Comparison of ENCODE assay signal across 9 mouse cellular contexts in genomic region chr4:127023201-127023600, GRCm38 (mm10). TPM values are rescaled to one million over a fixed set of nuclear protein-coding genes. Genes with fewer than 3 reads are reported as not detected.
A peak's percentile ranks its signal among the peaks of the same experiment; 100 is the strongest.
DNase-seq lines count a peak whose midpoint lies in the region; ATAC-seq and TF ChIP-seq lines count a peak whose summit lies in the region.
"Had no signal": no experiment of that assay in that cellular context is flagged by ENCODE, and none has a peak within 500 bp of the region (broad histone marks: within the 10 kb centered on the region; RNA-seq: fewer than 3 reads in every experiment).

No protein-coding gene starts in this region.

- peak overlapping the region; percentile 100 for H3K9ac ChIP-seq in embryonic facial prominence, embryonic 11.5 days (replicated peaks; ENCODE audit: low read length)
- peak overlapping the region; percentile 99 for H3K9ac ChIP-seq in intestine, embryonic 14.5 days (ENCODE audit: low read length)

- H3K4me3 ChIP-seq in layer of hippocampus, adult 2 months, result peak overlapping the region; percentile 87
- peak overlapping the region; percentile 100 for H3K4me3 ChIP-seq in embryonic facial prominence, embryonic 11.5 days (ENCODE audit: low read depth, low read length)
- H3K4me3 ChIP-seq in intestine, embryonic 14.5 days (ENCODE audit: low read depth, low read length), result peak overlapping the region; percentile 98

- H3K4me1 ChIP-seq in embryonic facial prominence, embryonic 11.5 days (ENCODE audit: control insufficient read depth, insufficient read depth, low read length), result no peaks in the 10 kb centered on the region
- peaks cover 17% of the 10 kb centered on the region for H3K4me1 ChIP-seq in intestine, embryonic 14.5 days (replicated peaks; ENCODE audit: control insufficient read depth, insufficient read depth, low read length)

- no peak for TF ChIP-seq CTCF in layer of hippocampus, adult 2 months (conservative IDR thresholded peaks at IDR 0.05)

- no peak overlapping the region for H3K27ac ChIP-seq in layer of hippocampus, adult 2 months
- H3K27ac ChIP-seq in embryonic facial prominence, embryonic 11.5 days (replicated peaks; ENCODE audit: low read depth, low read length), result no peak overlapping the region
- no peak overlapping the region for H3K27ac ChIP-seq in intestine, embryonic 14.5 days (ENCODE audit: low read depth)

- H3K4me2 ChIP-seq in embryonic facial prominence, embryonic 11.5 days (ENCODE audit: low read depth, low read length), result peak overlapping the region; percentile 78
- peak overlapping the region; percentile 75 for H3K4me2 ChIP-seq in intestine, embryonic 14.5 days (ENCODE audit: low read length)

- no peak for DNase-seq in layer of hippocampus, adult 2 months (ENCODE audit: low spot score in 2 of 2)
- no peak for DNase-seq in layer of hippocampus, adult 9-11 months
- DNase-seq in embryonic facial prominence, embryonic 11.5 days (ENCODE audit: low spot score), result no peak
- DNase-seq in intestine, embryonic 14.5 days (ENCODE audit: low spot score), result no peak
- DNase-seq in naive thymus-derived CD4-positive, alpha-beta T cell, adult 2 months (ENCODE audit: low read depth), result peak; percentile 34
- no peak for DNase-seq in embryo, embryonic 10.5 days (ENCODE audit: low spot score)
- DNase-seq in adrenal gland, postnatal 25 days, result no peak
- no peak for DNase-seq in cerebellum, adult 9-10 months
- DNase-seq: kidney, postnatal 4 days had no signal

- H3K36me3 ChIP-seq in embryonic facial prominence, embryonic 11.5 days (replicated peaks; ENCODE audit: control insufficient read depth, insufficient read depth, low read depth, low read length), result peaks cover 18% of the 10 kb centered on the region
- peaks cover 59% of the 10 kb centered on the region for H3K36me3 ChIP-seq in intestine, embryonic 14.5 days (ENCODE audit: control insufficient read depth, insufficient read depth, low read length)

- 2% methylated on average over 9 of the region's 9 CpGs for WGBS in embryonic facial prominence, embryonic 11.5 days
- 2% methylated on average over 9 of the region's 9 CpGs for WGBS in intestine, embryonic 14.5 days

- no peak for ATAC-seq in embryonic facial prominence, embryonic 11.5 days (replicated peaks; ENCODE audit: insufficient number of reproducible peaks, low FRiP score, low TSS enrichment, low read depth)
- no peak for ATAC-seq in intestine, embryonic 14.5 days (replicated peaks; ENCODE audit: low FRiP score, low TSS enrichment, low read depth)

- no peaks in the 10 kb centered on the region for H3K27me3 ChIP-seq in embryonic facial prominence, embryonic 11.5 days (ENCODE audit: control insufficient read depth, insufficient read depth, low read length)
- H3K27me3 ChIP-seq in intestine, embryonic 14.5 days (replicated peaks; ENCODE audit: control insufficient read depth, insufficient read depth, low read length), result no peaks in the 10 kb centered on the region

- H3K9me3 ChIP-seq in embryonic facial prominence, embryonic 11.5 days (replicated peaks; ENCODE audit: control insufficient read depth, low read length), result no peaks in the 10 kb centered on the region
- H3K9me3 ChIP-seq in intestine, embryonic 14.5 days (ENCODE audit: control insufficient read depth, low read length), result no peaks in the 10 kb centered on the region

RNA-seq across cellular contexts. Expression of gene Sfpq, which starts 2.1 kb away (rescaled TPM):
- 100 to 1,000 TPM; 279 to 306 TPM for total RNA-seq in layer of hippocampus, adult 2 months (2021)
- polyA plus RNA-seq in embryonic facial prominence, embryonic 11.5 days (2014; fragmentation: Nextera tagmentation; extraction: Ambion mirVana), result 158 and 194 TPM in 2 replicates
- 98.7 and 113 TPM in 2 replicates for polyA plus RNA-seq in intestine, embryonic 14.5 days (2014; fragmentation: Nextera tagmentation; extraction: Ambion mirVana)
- total RNA-seq in adrenal gland, postnatal 25 days (2021), result 203 and 286 TPM in 2 replicates

RNA-seq across cellular contexts. Expression of gene Zmym1, which starts 37.8 kb away (rescaled TPM):
- total RNA-seq in layer of hippocampus, adult 2 months (2021), result 10 to 100 TPM; 12.9 to 14.3 TPM
- polyA plus RNA-seq in embryonic facial prominence, embryonic 11.5 days (2014; fragmentation: Nextera tagmentation; extraction: Ambion mirVana), result 37.1 and 37.6 TPM in 2 replicates
- 22.6 and 22.8 TPM in 2 replicates for polyA plus RNA-seq in intestine, embryonic 14.5 days (2014; fragmentation: Nextera tagmentation; extraction: Ambion mirVana)
- 10.0 and 10.7 TPM in 2 replicates for total RNA-seq in adrenal gland, postnatal 25 days (2021)

RNA-seq across cellular contexts. Expression of gene Zmym6, which starts 54.0 kb away (rescaled TPM):
- total RNA-seq in layer of hippocampus, adult 2 months (2021), result 10 to 100 TPM; 34.9 to 41.7 TPM
- 27.0 and 27.7 TPM in 2 replicates for polyA plus RNA-seq in embryonic facial prominence, embryonic 11.5 days (2014; fragmentation: Nextera tagmentation; extraction: Ambion mirVana)
- 20.3 and 25.2 TPM in 2 replicates for polyA plus RNA-seq in intestine, embryonic 14.5 days (2014; fragmentation: Nextera tagmentation; extraction: Ambion mirVana)
- total RNA-seq in adrenal gland, postnatal 25 days (2021), result 20.3 and 21.6 TPM in 2 replicates

RNA-seq across cellular contexts. Expression of gene Zmym4, which starts 55.3 kb away (rescaled TPM):
- total RNA-seq in layer of hippocampus, adult 2 months (2021), result 10 to 100 TPM; 47.6 to 51.9 TPM
- polyA plus RNA-seq in embryonic facial prominence, embryonic 11.5 days (2014; fragmentation: Nextera tagmentation; extraction: Ambion mirVana), result 26.5 and 29.6 TPM in 2 replicates
- 17.3 and 23.4 TPM in 2 replicates for polyA plus RNA-seq in intestine, embryonic 14.5 days (2014; fragmentation: Nextera tagmentation; extraction: Ambion mirVana)
- total RNA-seq in adrenal gland, postnatal 25 days (2021), result 46.7 and 56.0 TPM in 2 replicates
